Mouse (Mus musculus) heart, adult 10 weeks (tissue): ENCODE measurements around the gene Gorasp2. TPM values are rescaled to one million over a fixed set of nuclear protein-coding genes. Genes with fewer than 3 reads are reported as not detected.

Experiments used
- polyA plus RNA-seq: library from polyadenylated mRNA; stranded (reverse); fragments of 350-450 nt; fragmentation: Illumina TruSeq; extraction: RNeasy Lipid Tissue Mini Kit (QIAGEN cat#74804); gene quantifications from one replicate; pipeline ENCODE4 v1.2.3, GENCODE M21; 2014; ENCODE audit warnings: low read depth, low replicate concordance

The Gorasp2 gene
- polyA plus RNA-seq: 64.3 TPM

GRCm38 (mm10) chr2:70660887-70661714 lies at the start of gene Gorasp2:
Gorasp2 (plus strand) TSS chr2:70661576.

GRCm38 (mm10) chr2:70661715-70662495 lies 529 bp downstream of the Gorasp2 start, which contains the start of gene Gm26558:
Gm26558 (minus strand) TSS chr2:70662108.

Other genes starting within 250 kb of the Gorasp2 start
- gene Sp5, start 186.7 kb upstream of the Gorasp2 start, polyA plus RNA-seq: not detected
- gene Erich2, start 152.8 kb upstream of the Gorasp2 start, polyA plus RNA-seq: not detected
- gene Gad1, start 108.5 kb upstream of the Gorasp2 start, polyA plus RNA-seq: not detected
- gene Gm26558, start 532 bp downstream of the Gorasp2 start, polyA plus RNA-seq: not detected
- gene Tlk1, start 164.2 kb downstream of the Gorasp2 start, polyA plus RNA-seq: 25.3 TPM